Mouse (Mus musculus): Measurements from ENCODE around the gene Slc36a2. TPM values are rescaled to one million over a fixed set of nuclear protein-coding genes. Genes with fewer than 3 reads are reported as not detected.

Slc36a2 gene
- polyA plus RNA-seq, 1 experiment from 2014 or later, result 1.1 TPM

DNA sequence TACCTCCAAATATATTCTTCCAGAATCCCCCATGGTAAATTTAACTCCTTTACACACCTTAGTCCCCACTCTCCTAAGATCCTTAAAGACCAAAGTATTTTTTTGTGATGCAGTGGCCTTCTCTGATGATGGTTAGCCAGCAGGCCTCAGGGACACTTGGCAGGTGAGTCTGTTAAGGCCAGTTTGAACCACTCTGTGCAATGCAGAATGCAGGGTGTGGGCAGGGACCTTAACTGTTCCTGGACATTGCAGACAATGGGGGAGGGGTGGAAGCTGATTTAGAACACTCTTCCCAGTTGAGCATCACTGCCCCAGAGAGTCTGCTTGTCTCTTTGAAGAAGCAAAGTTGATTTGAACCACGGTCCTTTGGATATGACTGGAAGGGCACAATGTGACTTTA is 38.0 kb downstream of the Slc36a2 start:
- Histone ChIP-seq H3K9me3 (no peaks in the 10 kb centered on the region), H3K27ac (replicated peaks) (no peak overlapping the region), H3K36me3 (no peaks in the 10 kb centered on the region), H3K27me3 (no peaks in the 10 kb centered on the region), H3K9ac (no peak overlapping the region), H3K4me2 (no peak overlapping the region), H3K4me3 (no peak overlapping the region), H3K4me1 (replicated peaks) (no peaks in the 10 kb centered on the region)
- ATAC-seq (ENCODE audit: low read depth), result no peak
- WGBS, result 47% methylated on average over 1 of the region's 1 CpGs

DNA sequence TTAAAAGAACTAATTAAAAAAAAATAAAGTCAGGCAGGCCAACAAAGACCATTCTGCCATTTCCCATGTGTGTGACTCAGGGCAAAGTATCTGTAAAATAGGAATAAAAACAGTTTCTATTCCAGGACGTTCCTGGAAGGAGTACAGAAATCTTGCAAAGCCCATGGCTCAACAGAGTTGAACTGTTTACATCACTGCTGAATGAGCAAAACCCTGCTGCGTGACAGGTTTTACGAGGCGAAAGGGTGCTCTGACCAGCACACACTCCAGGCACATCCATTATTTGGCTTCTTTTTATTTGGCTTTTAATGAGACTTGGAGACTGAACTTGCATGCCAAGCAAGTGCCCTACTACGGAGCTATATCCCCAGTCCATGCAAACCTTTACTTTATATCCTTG is 40.9 kb downstream of the Slc36a2 start:
- H3K27me3 ChIP-seq, result no peaks in the 10 kb centered on the region
- H3K36me3 ChIP-seq, result no peaks in the 10 kb centered on the region
- no peak overlapping the region for H3K27ac ChIP-seq (replicated peaks)
- no peaks in the 10 kb centered on the region for H3K4me1 ChIP-seq (replicated peaks)
- H3K4me3 ChIP-seq, result no peak overlapping the region
- no peak overlapping the region for H3K9ac ChIP-seq
- H3K4me2 ChIP-seq, result no peak overlapping the region
- no peak for ATAC-seq (ENCODE audit: low read depth)
- no peaks in the 10 kb centered on the region for H3K9me3 ChIP-seq
- WGBS, result 70% methylated on average over 5 of the region's 5 CpGs

DNA sequence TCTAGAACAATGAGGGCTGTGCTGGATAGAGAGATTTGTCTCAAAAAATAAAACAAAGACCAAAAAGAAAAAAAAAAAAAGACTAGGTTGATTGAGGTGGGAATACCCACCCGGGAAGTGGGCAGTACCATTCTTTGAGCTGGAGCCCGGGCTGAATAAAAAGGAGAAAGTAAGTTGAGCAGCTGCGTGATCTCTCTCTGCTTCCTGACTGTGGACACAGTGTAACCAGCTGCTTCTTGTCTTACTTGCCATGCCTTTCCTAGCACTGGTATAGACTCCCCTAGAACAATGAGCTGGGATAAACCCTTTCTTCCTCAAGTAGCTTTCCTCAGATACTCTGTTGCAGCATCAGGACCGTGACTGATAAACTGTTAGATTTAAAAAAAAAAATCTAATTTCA is 43.4 kb downstream of the Slc36a2 start:
- Histone ChIP-seq H3K4me3 (no peak overlapping the region), H3K27me3 (no peaks in the 10 kb centered on the region), H3K36me3 (no peaks in the 10 kb centered on the region), H3K9ac (no peak overlapping the region), H3K27ac (replicated peaks) (no peak overlapping the region), H3K9me3 (no peaks in the 10 kb centered on the region), H3K4me1 (replicated peaks) (no peaks in the 10 kb centered on the region), H3K4me2 (no peak overlapping the region)
- no peak for ATAC-seq (ENCODE audit: low read depth)
- WGBS, result 84% methylated on average over 4 of the region's 4 CpGs

DNA sequence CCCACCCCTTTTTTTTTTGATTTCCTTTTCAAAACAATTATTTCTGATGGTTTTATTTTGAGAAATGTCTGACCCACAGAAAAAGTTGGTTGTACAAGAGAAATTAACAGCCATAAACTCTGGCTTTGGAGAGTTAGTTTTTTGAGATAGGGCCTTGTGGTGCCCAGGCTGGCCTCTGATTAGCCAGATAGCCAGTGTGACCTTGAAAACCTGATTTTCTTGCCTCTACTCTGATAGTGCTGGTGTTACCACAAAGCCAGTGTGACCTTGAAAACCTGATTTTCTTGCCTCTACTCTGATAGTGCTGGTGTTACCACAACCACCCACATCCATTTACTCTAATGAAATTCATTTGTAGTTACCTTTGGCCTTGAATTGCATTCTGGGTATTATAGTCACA is 47.2 kb downstream of the Slc36a2 start:
- H3K4me1 ChIP-seq (replicated peaks), result no peaks in the 10 kb centered on the region
- H3K4me3 ChIP-seq, result no peak overlapping the region
- no peak for ATAC-seq (ENCODE audit: low read depth)
- no peaks in the 10 kb centered on the region for H3K9me3 ChIP-seq
- H3K27me3 ChIP-seq, result no peaks in the 10 kb centered on the region
- no peak overlapping the region for H3K27ac ChIP-seq (replicated peaks)
- H3K9ac ChIP-seq, result no peak overlapping the region
- no peaks in the 10 kb centered on the region for H3K36me3 ChIP-seq
- no peak overlapping the region for H3K4me2 ChIP-seq

DNA sequence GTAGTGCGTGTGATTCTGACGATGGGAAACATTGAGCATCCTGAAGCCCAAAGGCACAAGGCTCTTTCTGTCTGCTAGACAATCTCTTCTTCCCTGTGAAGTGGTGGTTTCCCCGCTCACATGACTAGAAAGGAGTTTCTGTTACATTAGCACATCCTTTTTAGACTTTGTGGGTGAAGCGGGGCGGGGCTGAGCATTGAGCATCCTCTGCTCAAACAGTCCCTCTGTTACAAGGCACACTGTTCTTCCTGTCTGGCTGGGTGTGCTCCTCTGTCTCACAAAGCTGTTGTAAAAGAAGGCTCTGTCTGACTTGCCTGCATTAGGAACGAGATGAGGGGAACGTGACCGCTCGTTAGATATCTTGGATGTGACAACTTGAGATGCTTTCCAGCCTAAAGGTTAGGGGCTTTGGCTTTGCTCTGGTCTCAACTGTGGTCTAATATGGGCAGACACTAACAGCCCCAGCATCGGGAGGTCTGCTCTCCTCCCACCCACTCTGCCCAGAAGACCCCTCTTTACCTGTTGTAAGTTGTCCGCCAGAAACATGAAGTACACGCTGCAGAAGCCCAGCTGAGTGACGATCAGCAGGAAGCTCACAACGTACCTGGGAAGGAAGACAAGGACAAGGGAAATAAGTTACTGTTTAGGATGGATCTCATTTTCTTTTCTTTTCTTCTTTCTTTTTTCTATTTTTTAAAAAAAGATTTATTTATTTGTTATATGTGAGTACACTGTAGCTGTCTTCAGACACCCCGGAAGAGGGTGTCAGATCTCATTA is 47.9 kb downstream of the Slc36a2 start:
- Histone ChIP-seq H3K36me3 (no peaks in the 10 kb centered on the region), H3K9ac (no peak overlapping the region)
- WGBS, result 75% methylated on average over 15 of the region's 15 CpGs

DNA sequence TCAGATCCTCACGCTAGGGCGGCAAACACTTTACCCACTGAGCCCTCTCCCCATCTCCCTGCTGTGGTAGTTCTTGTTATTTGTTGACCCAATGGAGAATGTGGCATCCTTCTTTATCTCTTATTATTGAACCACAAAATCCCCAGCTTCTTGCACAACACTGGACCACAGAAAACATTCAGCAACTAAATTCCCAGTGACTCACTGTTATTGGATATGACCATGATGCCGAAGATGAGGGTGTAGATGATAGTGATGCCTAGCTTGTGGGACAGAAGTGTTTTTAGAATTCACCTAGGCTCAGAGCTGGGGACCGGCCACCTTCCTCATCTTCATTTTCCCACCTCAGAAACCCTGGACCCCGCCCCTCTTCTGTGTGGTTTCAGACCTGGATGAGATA is 50.0 kb downstream of the Slc36a2 start:
- no peak overlapping the region for H3K27ac ChIP-seq (replicated peaks)
- H3K9ac ChIP-seq, result no peak overlapping the region
- 94% methylated on average over 5 of the region's 5 CpGs for WGBS
- no peak for ATAC-seq (ENCODE audit: low read depth)
- no peaks in the 10 kb centered on the region for H3K4me1 ChIP-seq (replicated peaks)
- H3K27me3 ChIP-seq, result no peaks in the 10 kb centered on the region
- H3K9me3 ChIP-seq, result no peaks in the 10 kb centered on the region
- no peak overlapping the region for H3K4me2 ChIP-seq
- H3K36me3 ChIP-seq, result no peaks in the 10 kb centered on the region
- H3K4me3 ChIP-seq, result no peak overlapping the region

More for the DNA sequence above, 47.9 kb downstream of the Slc36a2 start:
- H3K4me3 ChIP-seq, result no peak overlapping the region
- H3K4me1 ChIP-seq (replicated peaks), result no peaks in the 10 kb centered on the region
- no peaks in the 10 kb centered on the region for H3K27me3 ChIP-seq
- ATAC-seq (ENCODE audit: low read depth), result no peak
- H3K27ac ChIP-seq (replicated peaks), result no peak overlapping the region
- H3K9me3 ChIP-seq, result no peaks in the 10 kb centered on the region
- no peak overlapping the region for H3K4me2 ChIP-seq

DNA sequence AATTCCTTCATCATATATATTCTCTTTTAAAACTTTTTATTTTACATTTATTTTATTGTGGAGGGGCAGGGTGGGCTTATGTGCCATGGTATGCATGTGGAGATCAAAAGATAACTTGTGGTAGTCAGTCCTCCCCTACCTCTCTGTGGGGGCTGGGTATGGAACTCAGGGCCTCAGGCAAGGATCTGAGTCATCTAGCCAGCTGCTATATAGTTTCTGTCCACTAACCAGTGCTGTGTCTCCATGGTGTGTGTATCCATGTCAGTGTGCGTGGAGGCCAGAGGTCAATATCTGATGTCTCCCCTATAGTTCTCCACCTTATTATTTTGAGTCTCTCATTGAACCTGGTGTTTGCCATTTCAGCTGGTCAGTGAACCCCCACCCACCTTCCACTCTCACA is 50.5 kb downstream of the Slc36a2 start:
- Histone ChIP-seq H3K36me3 (no peaks in the 10 kb centered on the region), H3K4me1 (replicated peaks) (no peaks in the 10 kb centered on the region), H3K27ac (replicated peaks) (no peak overlapping the region), H3K27me3 (no peaks in the 10 kb centered on the region), H3K4me2 (no peak overlapping the region), H3K9me3 (no peaks in the 10 kb centered on the region), H3K9ac (no peak overlapping the region), H3K4me3 (no peak overlapping the region)
- 91% methylated on average over 1 of the region's 1 CpGs for WGBS
- ATAC-seq (ENCODE audit: low read depth), result no peak

DNA sequence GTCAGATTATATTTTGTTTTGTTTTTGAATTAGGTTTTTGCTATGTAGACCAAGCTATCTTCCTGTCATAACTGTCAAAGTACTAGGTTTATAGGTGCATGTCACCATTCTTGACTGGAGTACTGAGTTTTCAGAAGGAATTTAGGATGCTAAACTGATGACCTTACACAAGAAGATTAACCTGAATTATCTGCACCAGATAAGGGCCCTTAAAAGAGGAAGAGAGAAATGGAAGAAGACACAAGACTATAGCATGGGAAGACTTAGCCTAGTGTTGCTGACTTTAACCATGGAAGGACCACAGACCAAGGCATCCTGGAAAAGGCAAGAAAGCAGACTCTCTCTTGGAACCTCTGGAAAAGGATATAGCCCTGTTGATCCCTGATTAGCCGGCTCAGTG is 51.7 kb downstream of the Slc36a2 start:
- WGBS, result 83% methylated on average over 1 of the region's 1 CpGs
- Histone ChIP-seq H3K9ac (no peak overlapping the region), H3K36me3 (no peaks in the 10 kb centered on the region), H3K4me2 (no peak overlapping the region), H3K4me3 (no peak overlapping the region), H3K27me3 (no peaks in the 10 kb centered on the region), H3K9me3 (no peaks in the 10 kb centered on the region), H3K4me1 (replicated peaks) (no peaks in the 10 kb centered on the region), H3K27ac (replicated peaks) (no peak overlapping the region)
- ATAC-seq (ENCODE audit: low read depth), result no peak

DNA sequence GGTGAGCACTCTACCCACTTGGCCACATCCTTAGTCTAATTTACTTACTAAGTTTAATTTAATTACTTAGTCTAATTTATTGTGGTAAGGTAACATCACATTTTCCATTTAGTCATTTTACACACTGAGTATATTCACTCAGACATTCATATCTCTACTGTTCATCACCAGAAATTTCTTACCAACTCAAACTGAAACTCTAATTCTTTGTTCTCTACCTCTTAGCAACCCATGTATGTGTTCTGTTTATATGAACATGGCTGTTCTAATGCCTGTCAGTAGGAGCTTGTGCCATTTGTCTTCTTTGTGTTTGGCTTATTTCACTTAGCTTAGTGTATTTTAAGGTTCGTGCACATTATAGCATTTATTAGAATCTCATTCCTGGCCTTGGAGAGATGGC is 52.9 kb downstream of the Slc36a2 start:
- Histone ChIP-seq H3K36me3 (no peaks in the 10 kb centered on the region), H3K27me3 (no peaks in the 10 kb centered on the region), H3K4me3 (no peak overlapping the region), H3K9ac (no peak overlapping the region), H3K27ac (replicated peaks) (no peak overlapping the region), H3K4me2 (no peak overlapping the region), H3K9me3 (no peaks in the 10 kb centered on the region), H3K4me1 (replicated peaks) (no peaks in the 10 kb centered on the region)
- ATAC-seq (ENCODE audit: low read depth), result no peak
- 84% methylated on average over 1 of the region's 1 CpGs for WGBS

DNA sequence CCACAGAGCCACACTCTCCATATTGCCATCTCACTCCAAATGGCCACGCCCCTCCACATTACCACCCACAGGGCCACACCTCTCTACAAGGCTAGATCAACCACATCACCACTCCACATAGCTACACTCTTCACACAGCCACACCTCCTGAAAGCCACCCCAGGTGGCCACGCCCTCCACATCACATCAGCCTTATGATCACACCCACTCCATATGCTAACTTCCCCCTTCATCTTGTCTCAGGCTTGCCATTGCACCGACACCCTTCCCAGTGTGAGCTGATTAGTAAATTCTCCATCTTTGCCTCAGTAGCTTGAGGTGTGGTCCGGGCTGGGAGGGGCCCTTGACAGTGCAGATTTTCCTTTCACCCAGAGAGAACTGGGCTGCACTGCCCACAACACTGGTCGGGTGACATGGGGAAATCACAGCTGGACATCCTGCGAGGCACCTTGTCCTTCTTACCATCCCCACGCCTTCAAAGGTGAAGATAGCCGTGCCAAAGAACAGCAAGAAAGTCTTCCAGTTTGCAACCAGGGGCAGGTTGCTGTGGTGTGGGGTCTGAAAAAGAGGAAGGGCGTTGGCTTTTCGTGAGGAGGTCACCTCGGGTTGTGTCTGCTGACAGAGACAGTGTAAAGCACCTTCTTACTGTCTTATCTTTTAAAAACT is 53.7 kb downstream of the Slc36a2 start:
- 86% methylated on average over 11 of the region's 11 CpGs for WGBS
- no peaks in the 10 kb centered on the region for H3K9me3 ChIP-seq

DNA sequence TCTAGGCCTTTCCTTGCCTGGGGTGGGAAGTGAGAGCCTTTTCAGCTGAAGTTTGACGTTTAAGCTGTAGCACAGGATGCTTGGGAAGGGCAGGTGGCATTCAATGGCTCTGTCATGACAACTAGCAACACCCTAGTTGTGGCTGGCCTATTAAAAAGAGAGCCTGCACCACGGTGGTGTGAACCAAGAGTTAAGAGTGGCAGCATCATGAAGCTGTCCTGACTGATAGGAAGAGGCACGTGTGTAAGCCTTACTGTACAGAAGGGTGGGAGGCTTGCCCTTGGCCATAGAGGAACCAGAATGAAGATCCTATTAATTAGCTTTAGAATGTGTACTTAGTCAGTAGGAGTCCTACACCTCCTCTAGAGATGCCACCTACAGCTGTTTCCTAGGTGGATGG is 56.5 kb downstream of the Slc36a2 start:
- no peaks in the 10 kb centered on the region for H3K4me1 ChIP-seq (replicated peaks)
- H3K9me3 ChIP-seq, result no peaks in the 10 kb centered on the region
- no peak overlapping the region for H3K9ac ChIP-seq
- WGBS, result 81% methylated on average over 3 of the region's 3 CpGs
- no peaks in the 10 kb centered on the region for H3K36me3 ChIP-seq
- H3K27me3 ChIP-seq, result no peaks in the 10 kb centered on the region
- H3K4me2 ChIP-seq, result no peak overlapping the region
- no peak for ATAC-seq (ENCODE audit: low read depth)
- H3K27ac ChIP-seq (replicated peaks), result no peak overlapping the region
- no peak overlapping the region for H3K4me3 ChIP-seq

More for the DNA sequence above, 53.7 kb downstream of the Slc36a2 start:
- Histone ChIP-seq H3K4me2 (no peak overlapping the region), H3K36me3 (no peaks in the 10 kb centered on the region), H3K27ac (replicated peaks) (no peak overlapping the region), H3K9ac (no peak overlapping the region), H3K27me3 (no peaks in the 10 kb centered on the region), H3K4me3 (no peak overlapping the region), H3K4me1 (replicated peaks) (no peaks in the 10 kb centered on the region)
- no peak for ATAC-seq (ENCODE audit: low read depth)

DNA sequence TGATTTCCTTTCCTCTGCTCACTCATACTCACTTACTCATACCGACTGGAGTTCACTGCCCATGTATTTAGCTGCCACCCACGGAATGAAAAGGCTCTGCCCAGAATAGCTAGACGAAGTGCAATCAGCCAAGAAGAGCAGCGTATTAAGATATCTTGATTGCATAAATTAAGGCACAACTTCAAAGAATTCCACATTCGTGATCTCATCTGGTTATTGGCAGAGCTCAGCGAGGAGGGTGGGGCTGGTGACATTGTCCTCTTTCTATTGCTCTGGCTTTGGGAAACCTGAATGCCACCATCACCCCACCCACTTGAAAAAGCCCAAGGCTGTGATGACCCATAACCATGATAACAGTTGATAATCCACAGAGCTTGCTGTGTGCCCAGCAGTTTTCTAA is 56.9 kb downstream of the Slc36a2 start:
- 80% methylated on average over 6 of the region's 6 CpGs for WGBS
- Histone ChIP-seq H3K27me3 (no peaks in the 10 kb centered on the region), H3K27ac (replicated peaks) (no peak overlapping the region), H3K9ac (no peak overlapping the region), H3K4me1 (replicated peaks) (no peaks in the 10 kb centered on the region), H3K4me2 (no peak overlapping the region), H3K9me3 (no peaks in the 10 kb centered on the region), H3K4me3 (no peak overlapping the region), H3K36me3 (no peaks in the 10 kb centered on the region)
- no peak for ATAC-seq (ENCODE audit: low read depth)

DNA sequence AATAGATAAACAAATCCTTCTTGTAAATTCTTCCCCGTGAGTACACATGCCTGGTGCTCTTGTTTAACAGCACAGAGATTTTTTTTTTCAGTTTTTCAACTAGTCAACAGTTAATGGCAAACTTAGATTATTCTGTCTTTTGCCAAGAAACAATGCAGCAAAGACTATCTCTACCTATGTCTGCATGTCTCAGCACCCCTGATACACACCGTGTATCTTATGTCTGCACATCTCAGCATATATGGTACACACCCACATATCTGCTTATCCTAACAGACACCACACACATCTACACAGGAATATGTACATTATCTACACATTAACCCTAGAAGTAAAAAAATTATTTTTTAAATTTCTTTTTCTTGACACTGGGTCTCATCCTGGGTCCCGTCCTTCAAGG is 58.2 kb downstream of the Slc36a2 start:
- 93% methylated on average over 3 of the region's 3 CpGs for WGBS
- Histone ChIP-seq H3K27me3 (no peaks in the 10 kb centered on the region), H3K4me1 (replicated peaks) (no peaks in the 10 kb centered on the region), H3K27ac (replicated peaks) (no peak overlapping the region), H3K9ac (no peak overlapping the region), H3K4me3 (no peak overlapping the region), H3K9me3 (no peaks in the 10 kb centered on the region), H3K36me3 (no peaks in the 10 kb centered on the region), H3K4me2 (no peak overlapping the region)
- no peak for ATAC-seq (ENCODE audit: low read depth)

Data from neural tube, embryonic 13.5 days (tissue).